Mouse (Mus musculus) forebrain, embryonic 10.5 days (tissue): Measurements from ENCODE around the gene Gjb4. TPM values are rescaled to one million over a fixed set of nuclear protein-coding genes. Genes with fewer than 3 reads are reported as not detected.

Source experiments
- DNase-seq: peaks from one replicate; pipeline ENCODE4 v3.0.0-alpha.2; 2017; ENCODE audit warnings: low spot score; ENCODE audit errors: extremely low spot score
- H3K27ac ChIP-seq: fragments of 300-500 bp; sonication (generic); 2 replicates; pipeline ENCODE4 v1.5.1; 2016; ENCODE audit warnings: mild to moderate bottlenecking
- H3K27me3 ChIP-seq: fragments of 300-500 bp; sonication (generic); 2 replicates; pipeline ENCODE4 v1.6.1; 2016; ENCODE audit warnings: mild to moderate bottlenecking; ENCODE audit not compliant: poor library complexity, severe bottlenecking
- H3K36me3 ChIP-seq: fragments of 300-500 bp; sonication (generic); replicated peaks from 2 replicates; pipeline ENCODE4 v1.6.1; 2016; ENCODE audit warnings: mild to moderate bottlenecking, moderate library complexity
- H3K4me1 ChIP-seq: fragments of 300-500 bp; sonication (generic); 2 replicates; pipeline ENCODE4 v1.6.1; 2016
- H3K4me3 ChIP-seq: fragments of 300-500 bp; sonication (generic); 2 replicates; pipeline ENCODE4 v1.5.1; 2016; ENCODE audit warnings: mild to moderate bottlenecking, moderate library complexity
- H3K9me3 ChIP-seq: fragments of 300-500 bp; sonication (generic); 2 replicates; pipeline ENCODE4 v1.6.1; 2016; ENCODE audit warnings: mild to moderate bottlenecking, moderate library complexity
- WGBS: fragments of 180-500 bp; shearing (Covaris S2); methylation state at CpG from one replicate; pipeline ENCODE4 v1.1.7; 2016; 5-methylcytosine and 5-hydroxymethylcytosine counted together
- polyA plus RNA-seq: library from polyadenylated mRNA; unstranded; fragments of >200 nt; fragmentation: Nextera tagmentation; extraction: Ambion mirVana; gene quantifications from 2 replicates; pipeline ENCODE4 v1.2.1, GENCODE M21; 2016

Gjb4 gene
- polyA plus RNA-seq, 1 experiment from 2014 or later = not detected

DNA sequence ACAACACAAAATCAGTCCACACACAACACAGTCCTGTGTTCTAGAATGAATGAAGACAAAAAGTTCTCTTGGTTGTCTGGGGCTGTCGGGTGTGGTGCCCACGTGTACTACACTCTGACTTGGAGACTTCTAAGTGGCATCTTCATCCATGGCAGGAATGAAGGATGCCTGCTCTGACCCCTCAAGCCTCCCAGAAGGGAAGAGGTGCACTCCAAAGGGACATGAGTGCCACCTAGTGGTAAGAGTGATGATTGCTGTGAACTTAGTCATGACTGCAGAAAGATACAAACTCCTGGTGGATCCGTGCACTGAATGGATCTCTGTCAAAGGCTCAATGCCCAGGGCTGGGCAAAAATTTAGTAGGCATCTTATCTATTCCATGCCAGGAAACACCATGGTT, 34.3 kb downstream of the Gjb4 start:
- Histone ChIP-seq H3K4me1 (no peaks in the 10 kb centered on the region), H3K4me3 (no peak overlapping the region), H3K9me3 (no peaks in the 10 kb centered on the region), H3K27ac (no peak overlapping the region), H3K27me3 (peaks cover 18% of the 10 kb centered on the region), H3K36me3 (no peaks in the 10 kb centered on the region)
- WGBS = 7% methylated on average over 3 of the region's 3 CpGs
- DNase-seq = peak; percentile 47

DNA sequence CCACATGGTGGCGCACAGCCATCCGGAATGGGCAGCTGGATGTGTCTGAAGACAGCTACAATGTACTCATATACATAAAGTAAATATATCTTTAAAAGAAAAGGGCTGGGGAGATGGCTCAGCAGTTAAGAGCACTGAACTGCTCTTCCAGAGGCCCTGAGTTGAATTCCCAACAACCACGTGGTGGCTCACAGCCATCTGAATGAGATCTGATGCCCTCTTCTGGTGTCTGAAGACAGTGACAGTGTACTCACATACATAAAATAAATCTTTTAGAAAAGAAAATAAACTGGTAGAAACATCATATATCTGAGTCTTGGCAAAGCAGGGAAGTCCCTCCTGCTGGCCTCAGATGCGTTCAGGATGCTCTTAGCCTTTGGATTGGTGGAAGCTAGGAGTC, 36.7 kb downstream of the Gjb4 start:
- Histone ChIP-seq H3K36me3 (no peaks in the 10 kb centered on the region), H3K4me1 (peaks cover 23% of the 10 kb centered on the region), H3K9me3 (no peaks in the 10 kb centered on the region), H3K27me3 (peaks cover 39% of the 10 kb centered on the region), H3K4me3 (no peak overlapping the region), H3K27ac (no peak overlapping the region)
- DNase-seq = no peak
- 54% methylated on average over 4 of the region's 4 CpGs for WGBS

DNA sequence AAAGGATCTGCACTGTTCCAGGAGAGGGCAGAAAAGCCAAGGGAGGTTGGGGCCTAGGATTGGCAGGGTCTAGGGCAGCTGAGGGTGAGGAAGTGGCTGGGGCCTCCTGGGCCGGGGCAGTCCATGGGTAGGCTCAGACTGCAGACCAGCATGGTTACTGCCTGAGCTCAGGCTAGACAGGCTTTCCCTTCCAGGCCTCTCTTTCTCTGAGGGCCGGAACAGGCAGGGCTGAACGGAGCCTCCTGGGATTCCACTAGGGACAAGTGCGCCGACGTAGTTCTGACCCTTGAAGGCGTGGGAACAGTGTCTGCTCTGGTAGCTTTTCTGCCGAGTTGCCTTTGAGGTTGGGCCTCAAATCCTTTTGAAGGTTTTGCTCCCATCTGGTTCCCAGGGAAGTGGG, 38.1 kb downstream of the Gjb4 start:
- H3K9me3 ChIP-seq = no peaks in the 10 kb centered on the region
- no peak for DNase-seq
- peaks cover 53% of the 10 kb centered on the region for H3K27me3 ChIP-seq
- H3K4me3 ChIP-seq = no peak overlapping the region
- 88% methylated on average over 8 of the region's 8 CpGs for WGBS
- H3K36me3 ChIP-seq = no peaks in the 10 kb centered on the region
- H3K27ac ChIP-seq = no peak overlapping the region
- peaks cover 23% of the 10 kb centered on the region for H3K4me1 ChIP-seq

GRCm38 (mm10) chr4:127314585-127314984, 39.3 kb downstream of the Gjb4 start:
- no peak overlapping the region for H3K27ac ChIP-seq
- peak overlapping the region; percentile 60; the same call in 1 of the 2 replicates for H3K4me3 ChIP-seq
- no peak for DNase-seq
- H3K36me3 ChIP-seq = no peaks in the 10 kb centered on the region
- H3K27me3 ChIP-seq = peaks cover 57% of the 10 kb centered on the region
- H3K4me1 ChIP-seq = peaks cover 23% of the 10 kb centered on the region
- WGBS = 43% methylated on average over 9 of the region's 9 CpGs
- H3K9me3 ChIP-seq = no peaks in the 10 kb centered on the region

GRCm38 (mm10) chr4:127313861-127314260, 40.0 kb downstream of the Gjb4 start, which contains the start of gene Gja4:
Gene Gja4, minus strand, starts transcription at chr4:127314039.
- Histone ChIP-seq H3K4me1 (peaks cover 23% of the 10 kb centered on the region), H3K27me3 (peaks cover 57% of the 10 kb centered on the region), H3K4me3 (peak within 1 kb of the TSS; percentile 60), H3K9me3 (no peaks in the 10 kb centered on the region), H3K36me3 (no peaks in the 10 kb centered on the region), H3K27ac (peak within 1 kb of the TSS; percentile 63)
- peak; percentile 57 for DNase-seq
- under 1% methylated on average over 25 of the region's 25 CpGs for WGBS

- 62% methylated on average over 24 of the region's 24 CpGs for WGBS
- peaks cover 57% of the 10 kb centered on the region for H3K27me3 ChIP-seq
- H3K4me3 ChIP-seq = no peak overlapping the region
- no peaks in the 10 kb centered on the region for H3K36me3 ChIP-seq
- DNase-seq = no peak
- no peaks in the 10 kb centered on the region for H3K9me3 ChIP-seq
- H3K27ac ChIP-seq = no peak overlapping the region
- peaks cover 23% of the 10 kb centered on the region for H3K4me1 ChIP-seq
These were observed 41.5 kb downstream of the Gjb4 start for GRCm38 (mm10) chr4:127312349-127312748.

DNA sequence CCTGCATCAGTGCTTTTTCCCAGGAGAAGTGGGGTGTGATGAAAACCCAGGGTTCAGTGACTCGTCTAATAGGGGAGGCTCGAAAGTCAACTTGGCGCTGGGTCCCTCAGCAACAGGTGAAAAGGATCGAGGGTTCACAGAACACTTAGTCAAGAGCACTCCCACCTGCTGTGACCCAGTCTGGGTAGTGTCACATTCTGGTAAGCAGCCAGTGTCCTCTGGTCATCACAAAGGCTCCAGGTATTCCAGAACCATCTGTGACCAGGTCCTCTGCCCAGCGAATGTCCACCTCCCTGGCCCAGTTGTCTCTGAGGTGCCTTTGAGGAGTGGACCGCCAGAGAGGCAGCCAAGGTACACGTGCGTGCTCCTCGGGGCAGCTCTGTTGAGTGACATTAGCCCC, 42.3 kb downstream of the Gjb4 start:
- Histone ChIP-seq H3K27me3 (peaks cover 57% of the 10 kb centered on the region), H3K27ac (no peak overlapping the region), H3K4me3 (no peak overlapping the region), H3K9me3 (no peaks in the 10 kb centered on the region), H3K4me1 (peaks cover 23% of the 10 kb centered on the region), H3K36me3 (no peaks in the 10 kb centered on the region)
- DNase-seq = no peak
- WGBS = 74% methylated on average over 9 of the region's 9 CpGs

DNA sequence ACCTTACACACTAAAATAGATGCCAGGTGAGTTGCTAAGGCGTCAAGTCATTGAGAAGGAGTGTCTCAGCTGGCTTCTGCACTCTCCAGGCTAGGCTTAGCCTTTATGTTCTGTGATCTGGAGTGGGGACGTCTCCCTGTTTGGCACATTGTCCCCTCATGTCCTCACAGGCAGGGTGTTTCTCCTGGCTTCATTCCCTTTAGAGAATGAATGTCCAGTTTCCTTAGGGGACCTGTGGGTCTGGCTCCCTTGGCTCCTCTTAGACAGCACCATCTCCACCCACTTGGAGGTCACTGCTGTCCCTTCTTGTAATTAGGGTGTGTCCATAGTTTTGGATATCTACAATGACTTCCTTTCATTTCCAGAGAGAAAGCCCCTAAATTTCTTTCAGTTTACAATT, 47.0 kb downstream of the Gjb4 start:
- H3K9me3 ChIP-seq = no peaks in the 10 kb centered on the region
- no peak for DNase-seq
- no peak overlapping the region for H3K27ac ChIP-seq
- peaks cover 16% of the 10 kb centered on the region for H3K27me3 ChIP-seq
- no peaks in the 10 kb centered on the region for H3K4me1 ChIP-seq
- H3K36me3 ChIP-seq = no peaks in the 10 kb centered on the region
- H3K4me3 ChIP-seq = no peak overlapping the region
- WGBS = 66% methylated on average over 2 of the region's 2 CpGs

DNA sequence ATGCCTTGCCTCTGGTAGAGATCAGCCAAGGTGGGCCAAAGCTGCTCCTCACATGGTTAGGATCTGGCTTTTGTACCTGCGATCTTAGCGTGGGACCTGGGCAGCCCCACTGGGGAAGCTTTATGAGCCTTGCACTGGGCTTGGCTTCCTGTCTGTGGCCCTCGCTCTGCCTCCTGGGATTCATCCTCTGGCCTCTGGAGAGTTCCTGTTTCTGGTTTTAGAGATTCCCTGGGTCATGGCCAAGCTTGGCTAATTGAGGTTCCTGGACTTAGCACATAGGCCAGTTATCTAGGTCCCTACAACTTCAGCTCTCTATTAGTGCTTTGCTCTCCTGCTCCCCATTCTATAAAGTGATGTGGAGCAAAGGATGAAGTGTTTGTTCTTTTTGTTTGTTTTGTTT, 50.1 kb downstream of the Gjb4 start:
- 87% methylated on average over 3 of the region's 3 CpGs for WGBS
- H3K4me3 ChIP-seq = no peak overlapping the region
- no peak overlapping the region for H3K27ac ChIP-seq
- H3K9me3 ChIP-seq = no peaks in the 10 kb centered on the region
- H3K36me3 ChIP-seq = no peaks in the 10 kb centered on the region
- H3K27me3 ChIP-seq = no peaks in the 10 kb centered on the region
- no peak for DNase-seq
- H3K4me1 ChIP-seq = no peaks in the 10 kb centered on the region

Other genes starting within 250 kb of the Gjb4 start
- gene Tmem35b, start 230.4 kb downstream of the Gjb4 start, polyA plus RNA-seq = 13.4 and 13.5 TPM in 2 replicates
- 1.0 and 1.2 TPM in 2 replicates for gene Dlgap3, start 184.9 kb downstream of the Gjb4 start, polyA plus RNA-seq
- 78.0 and 79.1 TPM in 2 replicates for gene Smim12, start 110.3 kb downstream of the Gjb4 start, polyA plus RNA-seq
- gene Gja4, start 40.0 kb downstream of the Gjb4 start, polyA plus RNA-seq = 9.6 and 11.1 TPM in 2 replicates
- gene Gjb3, start 23.2 kb downstream of the Gjb4 start, polyA plus RNA-seq = 2.1 and 3.1 TPM in 2 replicates
- 0.58 and 0.82 TPM in 2 replicates for gene Gjb5, start 4.1 kb upstream of the Gjb4 start, polyA plus RNA-seq